Mouse (Mus musculus) testis, adult 2 months (tissue): ENCODE measurements around the gene Ttll3. TPM values are rescaled to one million over a fixed set of nuclear protein-coding genes. Genes with fewer than 3 reads are reported as not detected.

Experiments used
- H3K27ac ChIP-seq: fragments of 200-500 bp; 2 replicates; pipeline ENCODE4 v1.5.1; 2012; ENCODE audit warnings: low read depth, low read length; ENCODE audit not compliant: control insufficient read depth, insufficient read depth
- H3K27me3 ChIP-seq: fragments of 200-500 bp; 2 replicates; pipeline ENCODE4 v1.6.1; 2012; ENCODE audit warnings: mild to moderate bottlenecking, low read length, moderate library complexity; ENCODE audit not compliant: control insufficient read depth, insufficient read depth
- H3K36me3 ChIP-seq: fragments of 200-500 bp; 2 replicates; pipeline ENCODE4 v1.6.1; 2012; ENCODE audit warnings: mild to moderate bottlenecking, low read length; ENCODE audit not compliant: control insufficient read depth, insufficient read depth
- H3K4me1 ChIP-seq: fragments of 200-500 bp; 2 replicates; pipeline ENCODE4 v1.6.1; 2012; ENCODE audit warnings: low read length; ENCODE audit not compliant: control insufficient read depth, insufficient read depth
- H3K4me3 ChIP-seq: fragments of 200-500 bp; 2 replicates; pipeline ENCODE4 v1.5.1; 2012; ENCODE audit warnings: low read depth, mild to moderate bottlenecking, low read length, moderate library complexity, mixed read lengths; ENCODE audit not compliant: control insufficient read depth
- CTCF ChIP-seq: fragments of 200-500 bp; IDR thresholded peaks from 2 replicates; pipeline ENCODE4 v1.5.1; 2012; ENCODE audit warnings: low read depth, mild to moderate bottlenecking, inconsistent platforms, low read length, moderate library complexity; ENCODE audit not compliant: control insufficient read depth, insufficient read depth, insufficient replicate concordance
- POLR2A ChIP-seq: fragments of 200-500 bp; IDR thresholded peaks from 2 replicates; pipeline ENCODE4 v1.6.1; 2012; ENCODE audit warnings: low read depth, mild to moderate bottlenecking, inconsistent platforms, low read length, moderate library complexity; ENCODE audit not compliant: control insufficient read depth
- polyA plus RNA-seq: library from polyadenylated mRNA; depleted of rRNA; stranded (reverse); fragments of >200 nt; gene quantifications from 2 replicates; pipeline ENCODE4 v1.2.3, GENCODE M21; 2012

Gene Ttll3
- polyA plus RNA-seq, 1 experiment, result 133 TPM

DNA sequence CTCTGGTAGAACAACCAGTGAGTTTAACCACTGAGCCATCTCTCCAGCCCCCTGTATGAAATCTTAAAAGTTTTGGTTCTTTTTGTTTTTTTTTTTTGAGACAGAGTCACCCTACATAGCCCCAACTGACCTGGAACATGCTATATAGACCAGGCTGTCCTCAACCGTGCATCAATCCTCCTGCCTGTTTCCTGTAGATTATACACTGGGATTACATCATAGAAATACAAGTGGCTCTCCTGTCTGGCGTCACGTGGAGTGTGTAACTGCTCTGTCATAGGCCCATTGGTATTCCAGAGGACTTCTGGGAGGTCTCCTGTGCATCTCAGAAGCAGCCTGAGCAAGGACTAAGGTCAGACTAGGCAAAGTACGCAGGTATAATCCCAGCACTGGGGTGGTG lies 33.9 kb downstream of the Ttll3 start:
- Histone ChIP-seq H3K4me1 (peaks cover 9% of the 10 kb centered on the region), H3K36me3 (no peaks in the 10 kb centered on the region), H3K4me3 (no peak overlapping the region), H3K27me3 (no peaks in the 10 kb centered on the region), H3K27ac (no peak overlapping the region)
- TF ChIP-seq POLR2A (no peak), CTCF (no peak)

DNA sequence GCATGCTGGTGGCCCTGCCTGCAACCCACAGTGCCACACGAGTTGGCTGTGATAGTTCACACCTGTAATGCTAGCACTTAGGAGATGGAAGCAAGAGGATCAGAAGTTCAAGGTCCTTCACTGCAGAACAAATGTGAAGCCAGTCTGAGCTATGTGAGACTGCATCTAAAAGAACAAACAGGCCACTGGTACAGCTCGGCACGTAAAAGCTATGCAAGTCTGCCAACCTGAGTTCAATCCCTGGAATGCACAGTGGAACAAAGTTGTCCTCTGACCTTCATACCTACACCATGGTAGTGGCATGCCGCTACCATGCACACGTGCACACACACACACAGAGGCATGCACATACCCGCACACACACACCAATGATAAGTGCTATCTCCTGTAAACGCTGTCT lies 35.1 kb downstream of the Ttll3 start:
- Histone ChIP-seq H3K27me3 (no peaks in the 10 kb centered on the region), H3K36me3 (no peaks in the 10 kb centered on the region), H3K4me3 (no peak overlapping the region), H3K4me1 (peaks cover 3% of the 10 kb centered on the region; the same call in 1 of the 2 replicates), H3K27ac (no peak overlapping the region)
- no peak for TF ChIP-seq CTCF
- no peak for TF ChIP-seq POLR2A

DNA sequence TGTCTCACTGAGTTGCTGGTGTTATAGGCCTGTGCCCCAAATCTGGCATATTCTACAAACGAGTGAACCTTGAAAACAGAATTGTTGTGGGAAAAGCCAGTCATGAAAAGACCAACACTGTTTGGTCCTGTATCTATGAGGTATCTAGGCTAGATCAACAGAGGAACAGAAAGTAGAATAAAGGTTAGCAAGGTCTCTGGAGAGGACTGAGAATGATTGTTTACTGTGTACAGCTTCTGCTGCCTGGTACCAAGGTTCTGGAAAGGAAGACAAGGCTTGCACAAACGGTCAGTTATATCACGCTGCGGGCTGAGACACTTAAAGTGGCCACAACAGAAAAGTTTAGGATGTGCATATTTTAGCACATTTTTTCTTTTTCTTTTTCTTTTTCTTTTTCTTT lies 37.6 kb downstream of the Ttll3 start:
- H3K27ac ChIP-seq, result no peak overlapping the region
- no peaks in the 10 kb centered on the region for H3K4me1 ChIP-seq
- no peaks in the 10 kb centered on the region for H3K27me3 ChIP-seq
- TF ChIP-seq CTCF, result no peak
- TF ChIP-seq POLR2A, result no peak
- no peak overlapping the region for H3K4me3 ChIP-seq
- no peaks in the 10 kb centered on the region for H3K36me3 ChIP-seq

DNA sequence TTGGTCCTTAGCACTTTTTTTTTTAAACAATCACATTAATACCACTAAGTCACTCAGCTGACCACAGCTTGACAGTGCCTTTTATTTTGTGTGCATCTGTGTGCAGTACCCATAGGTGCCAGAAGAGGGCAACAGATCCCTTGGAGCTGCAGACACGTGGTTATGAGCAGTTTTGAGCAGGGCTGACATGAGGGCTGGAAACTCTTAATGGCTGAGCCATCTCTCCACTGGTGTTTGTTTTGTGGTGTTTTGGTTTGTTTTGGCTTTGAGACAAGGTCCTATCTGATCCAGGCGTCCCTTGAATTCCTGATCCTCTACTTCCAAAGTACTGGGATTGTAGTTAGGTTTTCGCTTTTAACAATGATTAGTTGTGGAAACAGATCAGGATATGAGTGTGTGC lies 38.3 kb downstream of the Ttll3 start:
- H3K4me1 ChIP-seq, result no peaks in the 10 kb centered on the region
- no peak overlapping the region for H3K4me3 ChIP-seq
- H3K27ac ChIP-seq, result no peak overlapping the region
- no peaks in the 10 kb centered on the region for H3K36me3 ChIP-seq
- no peak for TF ChIP-seq POLR2A
- TF ChIP-seq CTCF, result peak; percentile 71; the same call in 1 of the 2 replicates
- no peaks in the 10 kb centered on the region for H3K27me3 ChIP-seq

DNA sequence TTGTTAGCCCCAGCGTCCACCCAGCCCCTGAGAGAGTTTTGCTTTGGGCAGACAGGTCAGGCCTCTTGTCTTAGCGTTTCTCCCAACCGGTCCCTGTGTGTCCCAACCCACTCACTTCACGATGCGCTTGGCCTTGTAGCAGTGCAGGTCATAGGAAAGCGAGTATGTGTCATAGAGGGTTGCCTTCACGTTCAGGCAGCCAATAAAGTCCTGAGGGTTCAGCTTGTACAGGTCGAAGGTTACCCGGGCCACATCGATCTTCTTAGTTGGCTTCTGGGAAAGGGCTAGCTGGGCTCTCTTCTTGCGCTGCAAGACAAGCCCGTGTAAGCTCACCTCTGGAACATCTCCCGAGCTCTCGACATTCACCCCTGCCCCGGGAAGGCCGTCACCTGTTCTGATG lies 38.9 kb downstream of the Ttll3 start:
- no peaks in the 10 kb centered on the region for H3K36me3 ChIP-seq
- H3K4me1 ChIP-seq, result no peaks in the 10 kb centered on the region; the same call in 1 of the 2 replicates
- peak; percentile 10; the same call in 1 of the 2 replicates for TF ChIP-seq CTCF
- TF ChIP-seq POLR2A, result no peak
- H3K27me3 ChIP-seq, result no peaks in the 10 kb centered on the region
- no peak overlapping the region for H3K4me3 ChIP-seq
- no peak overlapping the region for H3K27ac ChIP-seq

DNA sequence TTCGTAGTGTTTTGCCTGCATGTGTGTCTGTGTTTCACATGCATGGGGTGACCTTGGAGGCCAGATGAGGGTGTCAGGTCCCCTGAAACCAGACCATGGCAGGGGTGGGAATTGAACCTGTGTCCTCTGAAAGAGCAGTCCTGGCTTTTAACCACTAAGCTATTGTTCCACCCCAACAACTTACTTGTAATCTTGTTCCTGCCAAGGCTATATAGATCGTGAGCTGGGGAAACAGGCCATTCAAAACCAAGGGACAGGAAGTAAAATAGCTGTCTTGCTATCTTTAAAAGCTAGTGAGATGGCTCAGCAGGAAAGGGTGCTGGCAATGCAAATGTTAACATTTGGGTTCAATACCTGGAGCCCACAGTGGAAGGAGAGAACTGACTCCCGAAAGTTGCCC lies 40.9 kb downstream of the Ttll3 start:
- Histone ChIP-seq H3K36me3 (no peaks in the 10 kb centered on the region), H3K27me3 (no peaks in the 10 kb centered on the region), H3K27ac (no peak overlapping the region), H3K4me1 (no peaks in the 10 kb centered on the region; the same call in 1 of the 2 replicates), H3K4me3 (no peak overlapping the region)
- TF ChIP-seq POLR2A (no peak), CTCF (no peak)

DNA sequence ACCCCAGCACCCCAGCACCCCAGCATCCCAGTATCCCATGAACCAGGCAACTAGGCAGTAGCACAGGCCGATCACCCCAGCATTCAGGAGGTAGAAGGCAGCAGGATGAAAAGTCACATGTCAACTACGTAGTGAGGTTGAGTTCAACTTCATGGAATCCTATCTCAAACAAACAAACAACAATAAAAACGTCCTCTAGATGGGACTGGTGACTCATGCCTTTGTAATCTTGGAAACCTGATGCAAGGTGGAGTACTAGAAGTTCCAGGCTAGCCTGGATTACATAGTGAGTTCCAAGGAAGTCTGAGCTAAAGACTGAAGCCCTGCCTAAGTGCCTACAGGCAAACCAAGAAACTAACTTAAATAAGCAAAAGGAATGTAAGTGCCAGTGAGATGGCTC lies 41.8 kb downstream of the Ttll3 start:
- TF ChIP-seq CTCF (no peak), POLR2A (no peak)
- Histone ChIP-seq H3K27me3 (no peaks in the 10 kb centered on the region), H3K4me1 (no peaks in the 10 kb centered on the region; the same call in 1 of the 2 replicates), H3K4me3 (no peak overlapping the region), H3K27ac (no peak overlapping the region), H3K36me3 (no peaks in the 10 kb centered on the region)

DNA sequence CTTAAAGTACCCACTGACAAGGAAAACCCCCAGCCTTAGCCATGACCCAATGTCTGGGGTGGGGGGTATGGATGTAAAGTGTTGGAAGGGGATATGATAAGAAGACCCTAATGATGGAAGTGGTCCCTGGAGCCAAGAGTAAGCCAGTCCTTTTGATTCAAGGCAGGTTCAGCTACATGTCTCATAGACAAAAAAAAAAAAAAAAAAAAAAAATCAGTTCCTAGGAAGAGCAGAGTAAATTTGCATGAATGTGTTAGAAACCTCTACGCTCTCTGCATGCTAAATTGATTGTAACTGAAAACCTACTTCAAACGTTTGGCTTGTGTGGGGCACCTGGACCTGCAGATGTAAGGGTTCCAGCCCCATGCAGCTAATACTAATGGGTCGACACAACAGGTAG lies 42.7 kb downstream of the Ttll3 start:
- H3K4me3 ChIP-seq, result no peak overlapping the region
- H3K27me3 ChIP-seq, result no peaks in the 10 kb centered on the region
- H3K27ac ChIP-seq, result no peak overlapping the region
- TF ChIP-seq CTCF (no peak), POLR2A (no peak)
- no peaks in the 10 kb centered on the region; the same call in 1 of the 2 replicates for H3K4me1 ChIP-seq
- no peaks in the 10 kb centered on the region for H3K36me3 ChIP-seq
